Mouse (Mus musculus) liver, adult 2 months (tissue): ENCODE measurements at regions not wholly inside any gene's neighbourhood (a gene's known extent, or its start where the extent isn't known, plus 50 kb on each side); places are given as distances from the start of the nearest gene placed in this dataset.

ENCODE experiments used
- CTCF ChIP-seq: fragments of 200-500 bp; IDR thresholded peaks from 2 replicates; pipeline ENCODE4 v1.5.1; 2011; ENCODE audit warnings: low read depth, low read length, control low read depth
- POLR2A ChIP-seq: fragments of 200-500 bp; IDR thresholded peaks from 2 replicates; pipeline ENCODE4 v1.6.1; 2011; ENCODE audit warnings: low read length, control low read depth; ENCODE audit not compliant: insufficient read depth; ENCODE audit errors: extremely low read depth

- TF ChIP-seq CTCF: no peak
- TF ChIP-seq POLR2A: no peak
Observed at GRCm38 (mm10) chr15:56069511-56069910, 1407.9 kb downstream of the Slc22a22 start.
